Mouse (Mus musculus) erythroblast, embryonic 14.5 days (primary cell): ENCODE results near the gene Pomgnt2. TPM values are rescaled to one million over a fixed set of nuclear protein-coding genes. Genes with fewer than 3 reads are reported as not detected.

Experiments
- H3K27me3 ChIP-seq: 2 replicates; pipeline ENCODE4 v1.6.1; 2012; ENCODE audit warnings: inconsistent platforms; ENCODE audit not compliant: control insufficient read depth
- H3K36me3 ChIP-seq: 2 replicates; pipeline ENCODE4 v1.6.1; 2012; ENCODE audit warnings: mild to moderate bottlenecking, inconsistent platforms; ENCODE audit not compliant: control insufficient read depth
- H3K4me1 ChIP-seq: 2 replicates; pipeline ENCODE4 v1.6.1; 2012; ENCODE audit warnings: inconsistent platforms; ENCODE audit not compliant: control insufficient read depth
- H3K4me3 ChIP-seq: replicated peaks from 2 replicates; pipeline ENCODE3; 2012; ENCODE audit warnings: moderate library complexity, mild to moderate bottlenecking, inconsistent platforms
- H3K9me3 ChIP-seq: 2 replicates; pipeline ENCODE4 v1.6.1; 2012; ENCODE audit warnings: low read length, inconsistent platforms, mixed read lengths; ENCODE audit not compliant: control insufficient read depth
- GATA1 ChIP-seq: IDR thresholded peaks from 2 replicates; pipeline ENCODE4 v1.6.1; 2012; ENCODE audit warnings: low read length, inconsistent platforms, mixed read lengths
- TAL1 ChIP-seq: IDR thresholded peaks from 3 replicates; pipeline ENCODE4 v1.6.1; 2012; ENCODE audit warnings: low read length, inconsistent platforms, mixed read lengths
- polyA plus RNA-seq: library from polyadenylated mRNA; stranded (reverse); fragments of >175 nt; gene quantifications from 2 replicates; pipeline ENCODE4 v1.2.3, GENCODE M21; 2012

Pomgnt2 gene
- 0.04 TPM in 1 of 2 replicates, not detected in the other for polyA plus RNA-seq

DNA sequence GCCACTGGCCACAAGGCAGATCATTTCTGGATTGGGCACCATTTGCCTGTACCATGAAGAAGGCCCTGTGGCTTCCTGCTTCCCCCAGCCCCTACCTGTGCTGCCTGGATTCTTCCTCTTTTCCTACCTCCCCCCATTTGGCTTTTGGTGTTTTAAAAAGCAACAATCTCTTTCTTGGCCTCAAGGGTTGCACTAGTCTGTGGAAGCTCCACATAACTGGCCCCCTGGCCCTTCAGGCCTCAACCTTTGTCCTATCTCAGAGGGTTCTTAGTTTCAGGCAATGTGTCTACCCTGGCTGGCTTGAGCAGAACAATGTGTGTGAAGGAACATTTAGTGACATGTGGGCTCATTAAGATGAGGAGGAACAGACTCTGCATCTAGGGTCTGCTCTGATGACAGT, at the start of gene Pomgnt2:
Pomgnt2 (minus strand) TSS at position 101 of the 400 bp plus-strand sequence.
- H3K4me3 ChIP-seq = peak within 1 kb of the TSS; percentile 59

GRCm38 (mm10) chr9:122039848-122040247, 42.9 kb upstream of the Pomgnt2 start:
- no peaks in the 10 kb centered on the region for H3K4me1 ChIP-seq
- H3K9me3 ChIP-seq = no peaks in the 10 kb centered on the region
- no peaks in the 10 kb centered on the region for H3K27me3 ChIP-seq
- H3K36me3 ChIP-seq = no peaks in the 10 kb centered on the region
- H3K4me3 ChIP-seq = no peak overlapping the region
- no peak for TF ChIP-seq TAL1

More for the DNA sequence above, at the start of gene Pomgnt2:
- H3K36me3 ChIP-seq = no peaks in the 10 kb centered on the region
- peaks cover 4% of the 10 kb centered on the region for H3K4me1 ChIP-seq
- peaks cover 4% of the 10 kb centered on the region for H3K9me3 ChIP-seq
- peaks cover 13% of the 10 kb centered on the region for H3K27me3 ChIP-seq
- TF ChIP-seq TAL1 (no peak), GATA1 (no peak)

DNA sequence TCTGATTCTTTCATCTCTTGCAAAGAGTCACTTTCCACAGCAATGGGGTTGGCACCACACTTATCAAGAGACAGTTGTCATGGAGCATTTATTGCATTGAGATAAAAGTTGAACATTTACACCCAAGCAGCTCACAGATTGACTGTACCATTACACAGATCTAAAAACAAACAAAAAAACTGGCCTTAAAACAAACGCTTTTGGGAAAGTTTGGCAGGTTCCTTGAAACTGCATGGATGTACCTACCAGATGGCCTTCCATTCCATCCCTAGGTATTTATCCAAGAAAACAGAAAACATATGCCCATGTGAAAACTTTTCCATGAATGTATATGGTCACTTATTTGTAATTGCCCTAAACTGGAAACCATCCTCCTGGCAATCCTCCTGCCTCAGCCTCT, 41.7 kb upstream of the Pomgnt2 start:
- no peak overlapping the region for H3K4me3 ChIP-seq
- H3K36me3 ChIP-seq = no peaks in the 10 kb centered on the region
- no peaks in the 10 kb centered on the region for H3K9me3 ChIP-seq
- TF ChIP-seq GATA1 (no peak), TAL1 (no peak)
- H3K27me3 ChIP-seq = no peaks in the 10 kb centered on the region
- no peaks in the 10 kb centered on the region for H3K4me1 ChIP-seq

DNA sequence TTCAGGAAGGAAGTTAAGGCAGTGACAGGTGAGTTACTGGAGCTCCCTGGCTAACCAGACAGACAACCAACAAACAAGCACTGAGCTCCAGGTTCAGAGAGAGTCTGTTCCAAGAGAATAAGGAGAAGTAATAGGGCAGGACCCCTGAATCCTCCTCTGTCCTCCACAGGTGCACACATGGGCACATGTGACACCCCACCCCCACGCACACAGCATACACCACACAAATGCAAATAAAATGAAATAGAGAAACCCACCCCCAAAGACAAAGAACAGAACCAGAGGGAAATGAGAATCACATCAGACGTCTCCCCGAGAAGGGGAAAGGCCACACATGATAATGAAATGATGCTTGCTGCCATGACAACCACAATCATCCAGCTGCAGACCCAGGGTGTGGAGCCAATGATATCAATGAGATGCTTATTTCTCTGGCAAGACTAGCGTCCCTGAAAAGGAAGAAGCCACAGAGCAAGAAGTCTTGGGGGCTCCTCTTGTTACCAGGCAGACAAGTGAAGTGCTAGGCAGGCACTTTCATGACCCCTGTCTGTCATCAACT, 39.7 kb upstream of the Pomgnt2 start:
- no peaks in the 10 kb centered on the region for H3K36me3 ChIP-seq
- H3K4me1 ChIP-seq = no peaks in the 10 kb centered on the region
- no peaks in the 10 kb centered on the region for H3K9me3 ChIP-seq
- H3K4me3 ChIP-seq = no peak overlapping the region
- TF ChIP-seq GATA1 = no peak
- no peak for TF ChIP-seq TAL1
- H3K27me3 ChIP-seq = no peaks in the 10 kb centered on the region

DNA sequence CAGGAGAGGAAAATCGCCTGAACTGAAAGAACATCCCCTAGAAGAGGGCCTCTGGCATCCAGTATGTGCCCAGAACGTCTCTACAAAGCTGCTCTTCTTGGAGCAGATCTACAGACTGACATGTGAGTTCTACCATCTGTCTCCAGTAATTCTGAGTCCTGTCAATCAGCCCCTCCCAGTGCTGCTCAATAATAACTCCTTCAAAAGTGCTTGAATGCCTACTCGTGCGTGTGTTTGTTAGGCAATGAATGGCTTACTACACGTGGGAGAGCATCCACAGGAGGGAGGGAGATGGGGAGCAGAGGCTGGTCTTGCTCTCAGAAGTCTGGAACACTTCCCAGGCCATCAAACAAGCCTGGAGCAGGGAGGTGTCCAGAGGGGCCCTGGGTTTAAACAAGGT, 38.9 kb upstream of the Pomgnt2 start:
- Histone ChIP-seq H3K36me3 (no peaks in the 10 kb centered on the region), H3K9me3 (no peaks in the 10 kb centered on the region)
- TF ChIP-seq GATA1 = no peak
- TF ChIP-seq TAL1 = no peak

DNA sequence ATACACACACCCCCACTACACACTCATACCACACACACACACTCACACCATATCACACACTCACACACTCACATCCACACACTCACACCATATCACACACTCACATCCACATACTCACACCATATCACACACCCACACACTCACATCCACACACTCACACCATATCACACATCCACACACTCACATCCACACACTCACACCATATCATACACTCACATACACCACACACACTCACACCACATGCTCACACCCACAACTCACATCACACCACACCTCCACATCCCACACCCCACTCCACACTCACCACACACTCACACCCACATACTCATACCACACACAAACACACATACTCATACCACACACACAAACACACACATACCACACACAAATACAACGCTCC, 38.0 kb upstream of the Pomgnt2 start:
- Histone ChIP-seq H3K36me3 (no peaks in the 10 kb centered on the region), H3K9me3 (no peaks in the 10 kb centered on the region), H3K4me1 (no peaks in the 10 kb centered on the region), H3K27me3 (no peaks in the 10 kb centered on the region), H3K4me3 (no peak overlapping the region)
- TF ChIP-seq GATA1 = no peak
- no peak for TF ChIP-seq TAL1

More for the DNA sequence above, 38.9 kb upstream of the Pomgnt2 start:
- Histone ChIP-seq H3K4me1 (no peaks in the 10 kb centered on the region), H3K27me3 (no peaks in the 10 kb centered on the region), H3K4me3 (no peak overlapping the region)

DNA sequence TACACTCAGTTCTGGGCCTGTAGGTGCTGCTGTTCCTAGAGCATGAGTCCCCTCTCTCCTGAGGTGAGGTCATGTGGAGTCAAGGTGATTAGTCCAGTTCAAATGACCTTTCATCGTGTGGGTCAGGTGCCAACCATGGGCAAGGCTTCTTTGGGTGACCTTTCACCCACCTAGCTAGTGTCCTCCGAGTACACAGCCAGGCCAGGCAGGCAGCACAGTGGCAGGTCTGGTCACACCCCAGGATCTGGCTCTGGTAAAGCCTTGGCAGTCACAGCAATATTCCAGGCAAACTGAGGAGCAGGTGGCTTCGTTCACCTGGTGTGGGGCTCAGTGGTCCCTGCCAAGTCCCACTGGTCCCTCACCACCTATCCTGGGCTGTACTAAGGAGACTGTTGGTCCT, 35.2 kb upstream of the Pomgnt2 start:
- TF ChIP-seq GATA1 (no peak), TAL1 (no peak)
- Histone ChIP-seq H3K4me1 (no peaks in the 10 kb centered on the region), H3K36me3 (no peaks in the 10 kb centered on the region), H3K4me3 (no peak overlapping the region), H3K27me3 (no peaks in the 10 kb centered on the region), H3K9me3 (no peaks in the 10 kb centered on the region)

DNA sequence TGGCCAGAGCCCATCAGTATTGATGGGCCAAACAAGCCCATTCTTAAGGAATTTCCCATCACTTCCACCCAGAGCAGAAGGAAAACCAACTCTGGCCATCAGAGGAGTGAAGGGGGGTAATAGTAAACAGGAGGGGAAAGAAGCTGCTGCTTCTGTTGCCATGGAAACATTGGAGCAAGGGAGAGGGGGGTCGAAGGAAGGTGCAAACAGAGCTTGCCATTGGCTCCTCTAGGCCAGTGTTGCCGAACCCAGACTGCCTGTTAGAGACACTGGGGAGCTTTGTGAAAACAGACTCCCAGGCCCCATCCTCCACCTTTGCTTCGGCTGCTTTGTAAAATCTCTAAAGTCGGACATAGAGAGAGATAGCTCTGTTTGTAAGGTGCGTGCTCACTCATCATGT, 33.8 kb upstream of the Pomgnt2 start:
- Histone ChIP-seq H3K36me3 (no peaks in the 10 kb centered on the region), H3K27me3 (no peaks in the 10 kb centered on the region), H3K4me3 (no peak overlapping the region), H3K9me3 (no peaks in the 10 kb centered on the region), H3K4me1 (no peaks in the 10 kb centered on the region)
- TF ChIP-seq GATA1 (no peak), TAL1 (no peak)

GRCm38 (mm10) chr9:122029765-122030164, 32.9 kb upstream of the Pomgnt2 start:
- H3K4me1 ChIP-seq = no peaks in the 10 kb centered on the region
- H3K9me3 ChIP-seq = no peaks in the 10 kb centered on the region
- H3K27me3 ChIP-seq = no peaks in the 10 kb centered on the region
- no peak for TF ChIP-seq TAL1
- no peak for TF ChIP-seq GATA1
- H3K36me3 ChIP-seq = no peaks in the 10 kb centered on the region
- H3K4me3 ChIP-seq = no peak overlapping the region

DNA sequence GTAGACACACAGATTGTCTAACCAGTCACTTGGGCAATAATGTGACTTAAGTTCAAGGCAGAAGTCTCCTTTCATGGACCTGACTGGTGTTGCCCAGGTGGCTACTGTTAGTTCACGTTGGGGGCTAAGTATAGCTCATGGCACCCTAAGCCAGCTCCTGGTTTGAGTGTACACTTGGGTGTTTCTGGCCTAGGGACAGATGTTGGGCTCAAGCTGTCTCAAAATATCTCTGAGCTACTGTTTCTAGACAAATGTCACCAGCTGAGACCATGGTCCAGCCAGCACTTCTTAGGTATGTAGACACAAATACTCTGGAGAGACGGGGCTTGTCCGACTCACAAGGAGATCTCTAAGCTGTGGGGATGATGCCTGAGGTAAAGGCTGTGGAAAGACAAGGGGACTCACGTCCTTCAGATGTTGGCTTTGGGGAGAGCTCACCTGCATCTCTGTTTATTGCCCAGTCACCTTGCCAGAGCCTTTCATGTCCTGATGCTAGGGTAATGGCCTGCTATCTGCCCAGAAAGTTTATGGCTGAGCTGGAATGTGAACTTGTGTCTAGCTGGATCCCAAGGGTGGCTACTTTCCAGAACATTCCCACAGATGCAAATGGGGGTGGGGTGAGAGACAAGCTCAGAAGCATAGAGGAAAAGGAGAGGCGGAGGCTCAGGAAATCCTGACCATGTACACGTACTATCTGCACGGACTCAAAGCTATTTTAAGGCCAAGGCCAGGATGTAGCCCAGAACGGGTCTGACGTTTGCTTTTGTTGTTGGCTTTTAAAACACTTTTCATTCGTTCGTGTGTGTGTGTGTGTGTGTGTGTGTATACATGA, 31.2 kb upstream of the Pomgnt2 start:
- no peak for TF ChIP-seq TAL1
- no peak for TF ChIP-seq GATA1
- no peaks in the 10 kb centered on the region for H3K27me3 ChIP-seq
- no peaks in the 10 kb centered on the region for H3K36me3 ChIP-seq
- H3K4me1 ChIP-seq = no peaks in the 10 kb centered on the region
- no peak overlapping the region for H3K4me3 ChIP-seq
- H3K9me3 ChIP-seq = no peaks in the 10 kb centered on the region
